Mouse (Mus musculus): ENCODE measurements around the gene Ccdc12. TPM values are rescaled to one million over a fixed set of nuclear protein-coding genes. Genes with fewer than 3 reads are reported as not detected.
A peak's percentile ranks its signal among the peaks of the same experiment; 100 is the strongest.

Gene Ccdc12
- total RNA-seq, 2 experiments from 2014 or later, result 50.2 to 66.0 TPM

GRCm38 (mm10) chr9:110746238-110746637 is 89.9 kb downstream of the Ccdc12 start:
- TF ChIP-seq CTCF (conservative IDR thresholded peaks at IDR 0.05), result no peak
- H3K4me3 ChIP-seq, result no peak overlapping the region
- no peak overlapping the region for H3K27ac ChIP-seq
- no peak for DNase-seq (ENCODE audit: low spot score in 2 of 2)

GRCm38 (mm10) chr9:110746961-110747360 is 90.7 kb downstream of the Ccdc12 start, which contains the start of gene Pth1r:
Pth1r (minus strand) TSS chr9:110747145.
- Histone ChIP-seq H3K4me3 (no peak within 1 kb of the TSS), H3K27ac (no peak within 1 kb of the TSS)
- no peak for DNase-seq (ENCODE audit: low spot score in 2 of 2)
- no peak for TF ChIP-seq CTCF (conservative IDR thresholded peaks at IDR 0.05)

GRCm38 (mm10) chr9:110748451-110748850 is 92.1 kb downstream of the Ccdc12 start:
- H3K27ac ChIP-seq, result no peak overlapping the region
- no peak overlapping the region for H3K4me3 ChIP-seq
- TF ChIP-seq CTCF (conservative IDR thresholded peaks at IDR 0.05), result no peak
- DNase-seq (ENCODE audit: low spot score in 2 of 2), result no peak

DNA sequence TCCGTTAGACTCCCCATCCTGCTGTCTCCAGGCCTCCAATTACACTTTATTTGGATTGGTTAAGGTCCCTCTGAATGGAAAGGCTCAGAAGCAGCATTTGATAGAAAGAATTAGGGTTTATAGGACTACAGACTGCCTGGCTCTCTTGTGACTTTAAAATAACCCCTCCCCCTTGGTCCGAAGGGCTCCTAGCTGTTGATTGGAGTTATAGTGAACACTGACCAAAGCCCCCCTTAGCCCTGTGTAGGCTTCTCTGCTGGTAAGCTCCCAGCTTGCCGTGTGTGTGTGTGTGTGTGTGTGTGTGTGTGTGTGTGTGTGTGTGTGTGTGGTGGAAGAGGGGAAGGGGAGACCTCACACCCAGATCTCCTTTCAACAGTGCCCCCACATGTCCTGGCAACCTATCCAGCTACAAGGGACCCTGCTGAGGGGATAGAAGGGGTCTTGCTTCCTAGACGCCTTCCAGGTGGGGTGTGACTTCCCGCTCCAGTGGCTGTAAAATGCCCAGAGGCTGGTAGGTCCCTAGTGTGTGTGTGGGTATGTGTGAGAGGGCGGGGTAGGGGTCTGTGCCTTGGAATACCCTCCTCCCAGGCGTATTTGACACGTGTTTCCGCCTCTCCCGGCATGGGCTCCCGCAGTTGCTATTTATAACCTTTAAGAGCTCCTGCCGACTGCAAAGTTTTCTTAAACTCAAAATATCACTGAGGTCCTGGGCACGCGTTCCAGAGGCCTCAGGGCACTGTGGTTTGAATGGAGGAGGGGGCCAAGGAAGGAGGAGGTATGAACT is 94.3 kb downstream of the Ccdc12 start:
- Histone ChIP-seq H3K27ac (no peak overlapping the region), H3K4me3 (no peak overlapping the region)
- DNase-seq (ENCODE audit: low spot score in 2 of 2), result no peak
- no peak for TF ChIP-seq CTCF (conservative IDR thresholded peaks at IDR 0.05)

DNA sequence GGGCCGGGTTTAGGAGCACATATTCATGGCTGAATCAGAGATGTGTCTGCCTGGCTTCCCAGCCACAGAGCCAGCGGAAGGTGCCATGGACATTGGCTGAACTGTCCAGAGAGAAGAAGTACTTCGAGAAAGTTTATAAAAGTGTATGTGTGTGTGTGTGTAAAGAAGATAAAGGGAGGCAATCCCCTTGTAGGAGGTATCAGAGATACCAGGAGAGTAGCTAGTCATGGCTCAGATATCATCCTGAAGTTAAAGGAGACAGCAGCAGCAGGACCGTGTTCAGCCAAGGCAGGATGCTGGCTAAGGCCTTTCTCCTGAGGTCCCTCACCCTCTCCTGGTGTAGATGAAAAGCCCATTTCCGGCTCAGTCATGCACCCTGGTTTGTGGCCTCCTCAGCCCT is 95.1 kb downstream of the Ccdc12 start:
- no peak for DNase-seq (ENCODE audit: low spot score in 2 of 2)
- Histone ChIP-seq H3K27ac (no peak overlapping the region), H3K4me3 (no peak overlapping the region)
- no peak for TF ChIP-seq CTCF (conservative IDR thresholded peaks at IDR 0.05)

GRCm38 (mm10) chr9:110752917-110753435 is 96.7 kb downstream of the Ccdc12 start:
- no peak overlapping the region for H3K27ac ChIP-seq
- TF ChIP-seq CTCF (conservative IDR thresholded peaks at IDR 0.05), result no peak
- no peak overlapping the region for H3K4me3 ChIP-seq
- DNase-seq (ENCODE audit: low spot score in 2 of 2), result no peak

DNA sequence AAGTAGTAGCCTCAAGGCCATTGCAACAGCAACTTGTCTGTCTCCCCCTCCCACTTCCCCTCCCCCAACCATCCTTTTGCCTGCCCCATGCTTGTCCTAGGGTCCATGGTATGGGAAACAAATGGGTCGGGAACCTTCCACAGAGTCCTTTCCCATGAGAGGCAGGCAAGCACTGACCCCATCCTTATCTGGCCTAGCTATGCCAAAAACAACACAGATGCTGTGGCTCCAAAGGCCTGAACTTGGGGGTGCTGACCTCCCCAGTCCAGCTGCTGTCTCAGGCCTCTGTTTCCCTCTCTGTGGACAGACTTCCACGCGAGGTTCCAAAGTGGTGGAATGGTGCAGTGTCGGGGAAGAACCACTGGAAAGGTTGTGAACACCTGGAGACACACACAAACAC is 97.5 kb downstream of the Ccdc12 start:
- no peak overlapping the region for H3K4me3 ChIP-seq
- no peak for TF ChIP-seq CTCF (conservative IDR thresholded peaks at IDR 0.05)
- no peak for DNase-seq (ENCODE audit: low spot score in 2 of 2)
- H3K27ac ChIP-seq, result no peak overlapping the region

DNA sequence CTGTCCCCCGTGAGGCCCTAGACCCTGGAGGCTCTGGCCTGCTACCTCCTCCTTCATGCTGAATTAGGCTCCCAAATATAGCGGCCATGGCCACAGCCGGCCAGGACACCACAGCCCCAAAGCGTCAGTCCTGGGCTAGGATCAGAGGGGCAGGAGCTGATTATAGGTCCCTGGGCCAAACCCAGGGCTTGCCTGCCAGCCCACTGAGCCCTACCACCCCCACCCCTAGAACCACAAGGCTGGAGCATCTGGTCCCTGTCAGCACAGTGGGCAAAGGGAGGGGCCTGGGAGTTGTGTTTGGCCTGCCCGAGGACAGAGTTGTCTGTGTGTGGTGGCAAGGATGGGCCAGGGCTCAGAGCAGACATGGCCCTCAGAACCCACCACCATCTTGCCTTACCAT is 101.5 kb downstream of the Ccdc12 start:
- no peak overlapping the region for H3K4me3 ChIP-seq
- no peak for TF ChIP-seq CTCF (conservative IDR thresholded peaks at IDR 0.05)
- DNase-seq (ENCODE audit: low spot score in 2 of 2), result no peak
- no peak overlapping the region for H3K27ac ChIP-seq

DNA sequence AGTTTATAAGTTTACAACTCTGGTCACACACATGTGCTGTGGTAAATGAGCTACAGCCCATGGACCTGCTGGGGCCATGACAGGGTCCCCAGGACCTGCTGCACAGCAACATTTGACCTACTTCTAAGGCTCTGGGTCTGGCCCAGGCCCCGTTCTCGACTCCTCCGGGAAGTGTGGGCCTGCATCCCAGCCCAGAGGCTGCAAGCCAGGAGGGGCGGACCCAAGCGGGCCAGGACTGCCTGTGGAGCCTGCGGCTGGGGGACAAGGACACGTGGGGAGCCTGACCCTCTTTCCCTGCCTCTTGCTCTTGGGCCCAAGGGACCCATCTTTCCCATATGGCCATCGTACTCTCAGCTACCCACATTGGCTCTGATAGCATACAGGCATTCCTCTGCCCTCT is 102.3 kb downstream of the Ccdc12 start:
- Histone ChIP-seq H3K4me3 (no peak overlapping the region), H3K27ac (peak overlapping the region; percentile 18; the same call in 1 of the 2 replicates)
- peak; percentile 37 to 53 for DNase-seq (ENCODE audit: low spot score in 2 of 2)
- TF ChIP-seq CTCF (conservative IDR thresholded peaks at IDR 0.05), result no peak

- peak; percentile 77 for TF ChIP-seq CTCF (conservative IDR thresholded peaks at IDR 0.05)
- peak in 1 of 2 experiments; percentile 47 for DNase-seq (ENCODE audit: low spot score in 2 of 2)
These were observed 103.0 kb downstream of the Ccdc12 start for GRCm38 (mm10) chr9:110759265-110759664.

DNA sequence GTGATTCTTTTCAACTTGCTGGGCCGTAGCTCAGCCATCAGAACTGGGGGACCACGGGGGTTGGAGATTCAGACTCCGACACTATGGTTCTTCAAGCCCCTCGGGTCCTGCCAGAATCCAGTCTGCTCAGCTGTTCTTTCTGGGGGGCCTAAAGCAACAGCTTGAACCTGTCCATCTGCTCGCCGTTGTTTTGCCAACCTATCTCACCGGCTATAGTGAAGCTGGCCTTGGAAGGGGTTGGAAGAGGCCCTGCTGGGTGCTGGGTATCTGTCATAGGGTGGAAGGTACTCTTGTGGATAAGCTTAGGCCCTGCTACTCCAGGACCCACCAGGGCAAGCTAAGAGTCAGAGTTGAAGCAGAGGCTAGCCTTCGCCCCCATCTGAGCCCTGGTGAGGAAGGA is 104.6 kb downstream of the Ccdc12 start:
- no peak for DNase-seq (ENCODE audit: low spot score in 2 of 2)
- TF ChIP-seq CTCF (conservative IDR thresholded peaks at IDR 0.05), result no peak
- no peak overlapping the region for H3K27ac ChIP-seq

More at GRCm38 (mm10) chr9:110759265-110759664, 103.0 kb downstream of the Ccdc12 start:
- Histone ChIP-seq H3K4me3 (no peak overlapping the region), H3K27ac (peak overlapping the region; percentile 18; the same call in 1 of the 2 replicates)

More for the DNA sequence above, 104.6 kb downstream of the Ccdc12 start:
- no peak overlapping the region for H3K4me3 ChIP-seq

Small RNA genes lying within 50 kb of the gene (microRNA-seq; reads per million reads assigned to microRNA genes)
- gene Mir8107, result 0 to 0.64 reads per million in 2 experiments

Other genes with a start within 250 kb of the Ccdc12 start
- gene Ptpn23, start 248.3 kb upstream of the Ccdc12 start, total RNA-seq (2021), result 10 to 100 TPM; 57.2 to 57.8 TPM
- gene Ngp, start 236.8 kb upstream of the Ccdc12 start, total RNA-seq (2021), result not detected
- gene Klhl18, start 179.8 kb upstream of the Ccdc12 start, total RNA-seq (2021), result 10 to 100 TPM; 22.0 to 25.4 TPM
- gene Kif9, start 179.5 kb upstream of the Ccdc12 start, total RNA-seq (2021), result 1 to 10 TPM; 3.5 to 3.7 TPM
- gene Setd2, start 123.9 kb upstream of the Ccdc12 start, total RNA-seq (2021), result 10 to 100 TPM; 50.9 to 64.9 TPM
- gene Nradd, start 32.1 kb upstream of the Ccdc12 start, total RNA-seq (2021), result 1 to 10 TPM; 1.9 to 3.4 TPM
- 10 to 100 TPM; 17.7 to 18.0 TPM for gene Nbeal2, start 2.3 kb upstream of the Ccdc12 start, total RNA-seq (2021)
- gene Myl3, start 85.4 kb downstream of the Ccdc12 start, total RNA-seq (2021), result not detected
- 1 to 10 TPM; 4.4 to 5.0 TPM for gene Pth1r, start 90.6 kb downstream of the Ccdc12 start, total RNA-seq (2021)
- not detected for gene Prss42, start 141.7 kb downstream of the Ccdc12 start, total RNA-seq (2021)
- not detected for gene Prss44, start 157.5 kb downstream of the Ccdc12 start, total RNA-seq (2021)
- gene Prss43, start 170.2 kb downstream of the Ccdc12 start, total RNA-seq (2021), result under 1 TPM; 0.15 to 0.25 TPM
- gene Prss45, start 178.1 kb downstream of the Ccdc12 start, total RNA-seq (2021), result under 1 TPM in 1 of 2 experiments, not detected in 1; 0.51 TPM
- not detected for gene Prss46, start 188.0 kb downstream of the Ccdc12 start, total RNA-seq (2021)
- gene Prss50, start 201.5 kb downstream of the Ccdc12 start, total RNA-seq (2021), result under 1 TPM; 0.32 to 0.51 TPM
- gene Als2cl, start 223.4 kb downstream of the Ccdc12 start, total RNA-seq (2021), result 10 to 100 TPM in 1 of 2 experiments, 1 to 10 TPM in 1; 9.1 to 14.6 TPM
- 1 to 10 TPM; 1.9 to 2.0 TPM for gene Tmie, start 223.6 kb downstream of the Ccdc12 start, total RNA-seq (2021)